Comparison of ENCODE assay signal across 8 mouse cellular contexts in the genomic region with DNA sequence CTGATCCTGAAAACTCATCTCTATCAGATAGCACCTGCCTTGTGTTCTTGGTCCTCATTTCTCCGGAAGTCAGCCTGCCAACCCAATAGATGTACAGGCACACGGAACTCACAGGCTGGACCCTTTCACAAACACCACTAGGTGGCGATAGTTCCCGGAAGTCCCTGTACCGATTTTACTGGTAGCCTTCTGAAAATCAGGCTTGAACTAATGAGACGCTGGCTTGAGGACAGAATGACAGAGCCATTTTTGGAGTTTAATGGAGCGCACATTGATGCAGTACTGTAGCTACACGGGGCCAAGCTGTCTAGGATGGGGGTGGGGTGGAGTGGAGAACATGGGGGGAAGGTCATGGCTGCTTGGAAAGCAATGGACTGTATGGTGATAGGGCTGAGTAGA. TPM values are rescaled to one million over a fixed set of nuclear protein-coding genes. Genes with fewer than 3 reads are reported as not detected.
DNase-seq lines count a peak whose midpoint lies in the region; ATAC-seq and TF ChIP-seq lines count a peak whose summit lies in the region.

No protein-coding gene starts in this region.

- H3K36me3 ChIP-seq in thymus, adult 2 months (ENCODE audit: control insufficient read depth, insufficient read depth, low read length) = no peaks in the 10 kb centered on the region
- H3K36me3 ChIP-seq in heart, embryonic 15.5 days = no peaks in the 10 kb centered on the region

- TF ChIP-seq CTCF in thymus, adult 2 months (IDR thresholded peaks at IDR 0.05; ENCODE audit: borderline replicate concordance, control insufficient read depth, extremely low read depth, insufficient read depth, low read length, poor library complexity) = no peak

- H3K27me3 ChIP-seq in thymus, adult 2 months (ENCODE audit: control insufficient read depth, insufficient read depth, low read length) = no peaks in the 10 kb centered on the region
- H3K27me3 ChIP-seq in heart, embryonic 15.5 days = no peaks in the 10 kb centered on the region

- H3K4me2 ChIP-seq in heart, embryonic 15.5 days = peak overlapping the region; percentile 72

- no peak overlapping the region for H3K27ac ChIP-seq in thymus, adult 2 months (ENCODE audit: control insufficient read depth, insufficient read depth, low read length)
- H3K27ac ChIP-seq in heart, embryonic 15.5 days = no peak overlapping the region

- peak; percentile 33; the same call in 1 of the 2 replicates for ATAC-seq in heart, embryonic 15.5 days (replicated peaks; ENCODE audit: insufficient number of reproducible peaks, insufficient read depth, low FRiP score, low read depth)

- H3K9ac ChIP-seq in heart, embryonic 15.5 days = no peak overlapping the region

- no peak overlapping the region for H3K4me3 ChIP-seq in thymus, adult 2 months (ENCODE audit: control insufficient read depth, insufficient read depth, low read length)
- H3K4me3 ChIP-seq in heart, embryonic 15.5 days = peak overlapping the region; percentile 43

- peaks cover 3% of the 10 kb centered on the region; the same call in 1 of the 2 replicates for H3K4me1 ChIP-seq in thymus, adult 2 months (replicated peaks; ENCODE audit: control insufficient read depth, insufficient read depth, low read length)
- H3K4me1 ChIP-seq in heart, embryonic 15.5 days (replicated peaks) = peaks cover 13% of the 10 kb centered on the region

- H3K9me3 ChIP-seq in heart, embryonic 15.5 days (replicated peaks) = no peaks in the 10 kb centered on the region

- 15% methylated on average over 8 of the region's 8 CpGs for WGBS in thymus, adult 2 months
- WGBS in heart, embryonic 15.5 days = 6% methylated on average over 8 of the region's 8 CpGs

- DNase-seq in thymus, adult 2 months = peak; percentile 33
- no peak for DNase-seq in thymus, adult 18-20 months
- peak; percentile 63 for DNase-seq in c-Kit-positive CD71-negative TER-119-negative erythroid progenitor cells, embryonic 14.5 days (ENCODE audit: low read depth)
- DNase-seq in liver = peak; percentile 55
- peak; percentile 76 for DNase-seq in naive thymus-derived CD4-positive, alpha-beta T cell, adult 2 months (ENCODE audit: low read depth)
- no peak for DNase-seq in urinary bladder, adult 2 months (ENCODE audit: low spot score)
- no peak for DNase-seq in gastrocnemius, postnatal 4 days (ENCODE audit: low spot score in 2 of 2)

- TF ChIP-seq POLR2A in thymus, adult 2 months (IDR thresholded peaks at IDR 0.05; ENCODE audit: control insufficient read depth, extremely low read depth, insufficient read depth, low read length, poor library complexity) = no peak

RNA-seq across cellular contexts. Expression of gene Chrna1, which starts 18.5 kb away (rescaled TPM):
- 0.05 and 0.07 TPM in 2 replicates for polyA plus RNA-seq in thymus, adult 2 months (2012; rRNA removed)
- 0.09 and 0.28 TPM in 2 replicates for polyA plus RNA-seq in heart, embryonic 15.5 days (2015; fragmentation: Nextera tagmentation; extraction: Ambion mirVana)
- polyA plus RNA-seq in urinary bladder, adult 2 months (2012; rRNA removed) = 0.01 TPM in 1 of 2 replicates, not detected in the other
- total RNA-seq in gastrocnemius, postnatal 4 days (2021) = 10 to 100 TPM; 48.3 to 50.8 TPM

RNA-seq across cellular contexts. Expression of gene Wipf1, which starts 32.1 kb away (rescaled TPM):
- polyA plus RNA-seq in thymus, adult 2 months (2012; rRNA removed) = 56.6 and 68.0 TPM in 2 replicates
- 5.1 and 7.6 TPM in 2 replicates for polyA plus RNA-seq in heart, embryonic 15.5 days (2015; fragmentation: Nextera tagmentation; extraction: Ambion mirVana)
- 10.2 and 17.4 TPM in 2 replicates for polyA plus RNA-seq in urinary bladder, adult 2 months (2012; rRNA removed)
- total RNA-seq in gastrocnemius, postnatal 4 days (2021) = 10 to 100 TPM; 33.2 to 41.1 TPM

Comparison
In these comparisons a context has a peak if more than half of its experiments do, and no peak if none do; other contexts are left out.
1. DNase-seq: peak in thymus, adult 2 months (single experiment), c-Kit-positive CD71-negative TER-119-negative erythroid progenitor cells, embryonic 14.5 days (single experiment), liver (single experiment) and naive thymus-derived CD4-positive, alpha-beta T cell, adult 2 months (single experiment); none in thymus, adult 18-20 months (0 of 2), urinary bladder, adult 2 months (single experiment) and gastrocnemius, postnatal 4 days (0 of 2).